8 mouse cellular contexts compared by ENCODE assay signal in genomic region chr11:115162205-115162601, GRCm38 (mm10). TPM values are rescaled to one million over a fixed set of nuclear protein-coding genes. Genes with fewer than 3 reads are reported as not detected.
DNase-seq lines count a peak whose midpoint lies in the region; ATAC-seq and TF ChIP-seq lines count a peak whose summit lies in the region.

No protein-coding gene starts in this region.

- WGBS in kidney, postnatal 0 days, result 27% methylated on average over 9 of the region's 9 CpGs
- WGBS in embryonic facial prominence, embryonic 11.5 days, result 20% methylated on average over 9 of the region's 9 CpGs
- 29% methylated on average over 9 of the region's 9 CpGs for WGBS in hindbrain, postnatal 0 days

- TF ChIP-seq CTCF in kidney, postnatal 0 days (IDR thresholded peaks at IDR 0.05; ENCODE audit: low read depth), result no peak
- TF ChIP-seq CTCF in hindbrain, postnatal 0 days (IDR thresholded peaks at IDR 0.05; ENCODE audit: low read depth), result no peak

- DNase-seq in kidney, postnatal 0 days (ENCODE audit: low spot score), result no peak
- DNase-seq in kidney, postnatal 4 days, result no peak
- DNase-seq in embryonic facial prominence, embryonic 11.5 days (ENCODE audit: low spot score), result no peak
- DNase-seq in hindbrain, postnatal 0 days (ENCODE audit: low spot score), result no peak
- no peak for DNase-seq in thymus, postnatal 25 days
- no peak for DNase-seq in left cerebral cortex, adult 11 months (ENCODE audit: low spot score)
- DNase-seq in right cerebral cortex, adult 18-20 months, result no peak

- H3K79me2 ChIP-seq in myocyte (ENCODE audit: control insufficient read depth, insufficient read depth), result peaks cover 8% of the 10 kb centered on the region

- ATAC-seq in kidney, postnatal 0 days (replicated peaks; ENCODE audit: low FRiP score, low read depth), result no peak
- ATAC-seq in embryonic facial prominence, embryonic 11.5 days (replicated peaks; ENCODE audit: insufficient number of reproducible peaks, low FRiP score, low TSS enrichment, low read depth), result no peak
- ATAC-seq in hindbrain, postnatal 0 days, result no peak

- no peak for TF ChIP-seq POLR2A in myocyte (IDR thresholded peaks at IDR 0.05; ENCODE audit: insufficient read length, low read depth)

- H3K36me3 ChIP-seq in kidney, postnatal 0 days (ENCODE audit: insufficient read depth, low read length), result no peaks in the 10 kb centered on the region
- no peaks in the 10 kb centered on the region for H3K36me3 ChIP-seq in embryonic facial prominence, embryonic 11.5 days (replicated peaks; ENCODE audit: control insufficient read depth, insufficient read depth, low read depth, low read length)
- no peaks in the 10 kb centered on the region for H3K36me3 ChIP-seq in hindbrain, postnatal 0 days (ENCODE audit: insufficient read depth, low read length)
- no peaks in the 10 kb centered on the region for H3K36me3 ChIP-seq in myocyte (ENCODE audit: control insufficient read depth, insufficient read depth)

- H3K9me3 ChIP-seq in kidney, postnatal 0 days (replicated peaks; ENCODE audit: low read length), result no peaks in the 10 kb centered on the region
- no peaks in the 10 kb centered on the region for H3K9me3 ChIP-seq in embryonic facial prominence, embryonic 11.5 days (replicated peaks; ENCODE audit: control insufficient read depth, low read length)
- H3K9me3 ChIP-seq in hindbrain, postnatal 0 days (ENCODE audit: low read length), result no peaks in the 10 kb centered on the region

- peak overlapping the region; percentile 73; the same call in 1 of the 2 replicates for H3K27ac ChIP-seq in kidney, postnatal 0 days
- H3K27ac ChIP-seq in embryonic facial prominence, embryonic 11.5 days (replicated peaks; ENCODE audit: low read depth, low read length), result no peak overlapping the region
- peak overlapping the region; percentile 70; the same call in 1 of the 2 replicates for H3K27ac ChIP-seq in hindbrain, postnatal 0 days

- H3K4me3 ChIP-seq in kidney, postnatal 0 days (replicated peaks; ENCODE audit: low read depth, low read length), result no peak overlapping the region
- no peak overlapping the region for H3K4me3 ChIP-seq in embryonic facial prominence, embryonic 11.5 days (ENCODE audit: low read depth, low read length)
- H3K4me3 ChIP-seq in hindbrain, postnatal 0 days (ENCODE audit: low read length), result no peak overlapping the region
- H3K4me3 ChIP-seq in myocyte, result peak overlapping the region; percentile 67

- H3K9ac ChIP-seq in kidney, postnatal 0 days (ENCODE audit: low read depth, low read length), result peak overlapping the region; percentile 57; the same call in 1 of the 2 replicates
- no peak overlapping the region for H3K9ac ChIP-seq in embryonic facial prominence, embryonic 11.5 days (replicated peaks; ENCODE audit: low read length)
- H3K9ac ChIP-seq in hindbrain, postnatal 0 days (replicated peaks; ENCODE audit: low read length), result no peak overlapping the region

- H3K4me2 ChIP-seq in kidney, postnatal 0 days (ENCODE audit: low read length), result peak overlapping the region; percentile 82
- H3K4me2 ChIP-seq in embryonic facial prominence, embryonic 11.5 days (ENCODE audit: low read depth, low read length), result peak overlapping the region; percentile 70
- H3K4me2 ChIP-seq in hindbrain, postnatal 0 days (ENCODE audit: low read depth, low read length), result peak overlapping the region; percentile 64; the same call in 1 of the 2 replicates
- peak overlapping the region; percentile 95 for H3K4me2 ChIP-seq in myocyte (ENCODE audit: low read depth)

- H3K27me3 ChIP-seq in kidney, postnatal 0 days (ENCODE audit: insufficient read depth, low read length), result no peaks in the 10 kb centered on the region
- H3K27me3 ChIP-seq in embryonic facial prominence, embryonic 11.5 days (ENCODE audit: control insufficient read depth, insufficient read depth, low read length), result peaks cover 26% of the 10 kb centered on the region
- no peaks in the 10 kb centered on the region for H3K27me3 ChIP-seq in hindbrain, postnatal 0 days (ENCODE audit: insufficient read depth, low read length)
- H3K27me3 ChIP-seq in myocyte (ENCODE audit: control insufficient read depth, insufficient read depth, insufficient read length), result no peaks in the 10 kb centered on the region

- no peak overlapping the region for H3ac ChIP-seq in myocyte (ENCODE audit: control insufficient read depth, insufficient read length)

- peaks cover 16% of the 10 kb centered on the region for H3K4me1 ChIP-seq in kidney, postnatal 0 days (replicated peaks; ENCODE audit: insufficient read depth, low read length)
- no peaks in the 10 kb centered on the region for H3K4me1 ChIP-seq in embryonic facial prominence, embryonic 11.5 days (ENCODE audit: control insufficient read depth, insufficient read depth, low read length)
- peaks cover 8% of the 10 kb centered on the region; the same call in 1 of the 2 replicates for H3K4me1 ChIP-seq in hindbrain, postnatal 0 days (ENCODE audit: insufficient read depth, low read length)

TF ChIP-seq in myocyte, 11 proteins besides CTCF, POLR2A, EP300 and RAD21:
- TF ChIP-seq MYOD1 (IDR thresholded peaks at IDR 0.05; ENCODE audit: control insufficient read depth in 1 of 3, insufficient read length in 2 of 3, low read depth in 2 of 3) (no peak), REST (IDR thresholded peaks at IDR 0.05; ENCODE audit: insufficient read depth, insufficient read length) (no peak), USF1 (IDR thresholded peaks at IDR 0.05; ENCODE audit: low read depth) (no peak), TCF12 (IDR thresholded peaks at IDR 0.05; ENCODE audit: insufficient read depth, poor library complexity, severe bottlenecking) (no peak), E2F4 (IDR thresholded peaks at IDR 0.05; ENCODE audit: insufficient read depth) (no peak), MAX (IDR thresholded peaks at IDR 0.05; ENCODE audit: low read depth) (no peak), POLR2AphosphoS2 (IDR thresholded peaks at IDR 0.05; ENCODE audit: insufficient read length, low read depth) (no peak), CEBPB (IDR thresholded peaks at IDR 0.05; ENCODE audit: insufficient read depth, poor library complexity, severe bottlenecking) (no peak), SRF (IDR thresholded peaks at IDR 0.05; ENCODE audit: control insufficient read depth, insufficient read length, low read depth) (no peak), TCF3 (IDR thresholded peaks at IDR 0.05; ENCODE audit: insufficient read length, low read depth) (no peak)

RNA-seq across cellular contexts. Expression of gene Slc9a3r1, which starts 0.9 kb away (rescaled TPM):
- polyA plus RNA-seq in kidney, postnatal 0 days (2015; fragmentation: Nextera tagmentation; extraction: Ambion mirVana), result 163 and 172 TPM in 2 replicates
- 31.3 and 36.0 TPM in 2 replicates for polyA plus RNA-seq in embryonic facial prominence, embryonic 11.5 days (2014; fragmentation: Nextera tagmentation; extraction: Ambion mirVana)
- total RNA-seq in hindbrain, postnatal 0 days (2014; rRNA removed), result 72.6 and 76.9 TPM in 2 replicates
- polyA plus RNA-seq in hindbrain, postnatal 0 days (2015; fragmentation: Nextera tagmentation; extraction: Ambion mirVana), result 91.8 and 98.2 TPM in 2 replicates
- polyA plus RNA-seq in myocyte (2012; fragmentation: generic; extraction: Trizol), result 16.1 TPM

RNA-seq across cellular contexts. Expression of gene Tmem104, which starts 25.1 kb away (rescaled TPM):
- polyA plus RNA-seq in kidney, postnatal 0 days (2015; fragmentation: Nextera tagmentation; extraction: Ambion mirVana), result 12.0 and 12.6 TPM in 2 replicates
- polyA plus RNA-seq in embryonic facial prominence, embryonic 11.5 days (2014; fragmentation: Nextera tagmentation; extraction: Ambion mirVana), result 6.9 and 7.7 TPM in 2 replicates
- 6.4 and 11.1 TPM in 2 replicates for total RNA-seq in hindbrain, postnatal 0 days (2014; rRNA removed)
- 10.1 and 13.5 TPM in 2 replicates for polyA plus RNA-seq in hindbrain, postnatal 0 days (2015; fragmentation: Nextera tagmentation; extraction: Ambion mirVana)
- 15.5 TPM for polyA plus RNA-seq in myocyte (2012; fragmentation: generic; extraction: Trizol)

RNA-seq across cellular contexts. Expression of gene Nat9, which starts 25.5 kb away (rescaled TPM):
- polyA plus RNA-seq in kidney, postnatal 0 days (2015; fragmentation: Nextera tagmentation; extraction: Ambion mirVana), result 26.8 TPM in 2 replicates
- 15.5 and 19.5 TPM in 2 replicates for polyA plus RNA-seq in embryonic facial prominence, embryonic 11.5 days (2014; fragmentation: Nextera tagmentation; extraction: Ambion mirVana)
- total RNA-seq in hindbrain, postnatal 0 days (2014; rRNA removed), result 17.3 and 27.8 TPM in 2 replicates
- 17.3 and 22.2 TPM in 2 replicates for polyA plus RNA-seq in hindbrain, postnatal 0 days (2015; fragmentation: Nextera tagmentation; extraction: Ambion mirVana)
- 22.6 TPM for polyA plus RNA-seq in myocyte (2012; fragmentation: generic; extraction: Trizol)

RNA-seq across cellular contexts. Expression of gene Cd300lf, which starts 28.4 kb away (rescaled TPM):
- 0.33 TPM in 2 replicates for polyA plus RNA-seq in kidney, postnatal 0 days (2015; fragmentation: Nextera tagmentation; extraction: Ambion mirVana)
- not detected in 2 replicates for polyA plus RNA-seq in embryonic facial prominence, embryonic 11.5 days (2014; fragmentation: Nextera tagmentation; extraction: Ambion mirVana)
- not detected in 2 replicates for total RNA-seq in hindbrain, postnatal 0 days (2014; rRNA removed)
- 0.23 and 0.37 TPM in 2 replicates for polyA plus RNA-seq in hindbrain, postnatal 0 days (2015; fragmentation: Nextera tagmentation; extraction: Ambion mirVana)
- polyA plus RNA-seq in myocyte (2012; fragmentation: generic; extraction: Trizol), result not detected
